Mouse (Mus musculus) T-helper 2 cell (primary cell): ENCODE data around the gene Esd.

Source experiments
- in situ Hi-C: fragments of 300-600 bp; cut with MboI, MseI; formaldehyde crosslinking; loops from one replicate; pipeline ENCODE4 v1.15.1; 2025; ENCODE audit warnings: high pct_unique_total_duplicates

Gene Esd

DNA sequence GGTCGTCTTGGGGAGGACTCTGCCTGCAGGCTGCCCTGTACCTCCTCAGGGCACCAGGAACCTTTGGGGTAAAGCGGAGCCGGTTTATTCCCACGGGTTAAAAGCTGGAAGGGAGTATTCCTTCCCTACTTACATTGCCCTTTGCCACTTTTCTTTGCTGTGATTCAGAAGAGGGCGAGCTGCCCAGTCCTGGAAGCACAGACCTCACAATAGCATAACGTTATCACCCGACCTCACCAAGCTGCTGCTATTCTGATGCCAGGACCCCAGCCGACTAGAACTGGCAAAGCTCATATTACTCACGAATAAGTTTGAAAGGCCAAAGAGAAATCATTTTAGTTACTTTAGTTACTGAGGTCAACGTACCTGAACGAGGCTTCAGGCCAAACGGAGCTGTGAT is 62.8 kb downstream of the Esd start:
- in situ Hi-C loops = no loop called here

DNA sequence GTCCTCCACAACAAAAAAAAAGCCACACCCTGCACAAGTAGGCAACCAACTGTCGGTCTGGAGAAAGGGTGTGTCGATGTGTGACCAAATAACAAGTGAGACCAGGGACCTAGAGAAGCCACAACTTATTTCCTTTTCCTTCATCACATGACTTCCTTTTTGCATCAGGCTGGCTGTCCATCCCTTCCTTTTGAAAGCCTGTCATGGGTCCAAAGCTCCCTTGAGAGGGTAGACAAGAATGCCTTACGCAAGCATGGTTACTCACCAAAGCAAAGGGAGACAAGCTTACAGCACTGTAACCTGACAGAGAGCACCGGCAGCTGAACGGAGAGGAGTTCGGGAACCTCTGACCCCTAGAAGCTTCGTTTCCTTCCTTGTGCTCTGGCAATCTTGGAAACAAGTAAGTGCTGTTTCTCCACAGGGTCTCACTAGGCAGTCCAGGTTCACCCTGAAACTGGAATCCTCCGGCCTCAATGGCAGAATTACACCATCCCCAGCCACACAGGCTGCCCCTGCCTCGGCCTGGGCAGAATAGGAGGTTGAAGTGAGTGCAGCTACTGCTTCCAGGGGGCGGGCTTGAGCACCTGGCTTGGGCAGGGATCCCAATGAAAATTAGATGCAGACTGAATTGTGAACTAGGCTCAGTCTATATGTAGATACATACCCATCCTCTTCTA is 65.4 kb downstream of the Esd start:
- in situ Hi-C loops = no loop called here

DNA sequence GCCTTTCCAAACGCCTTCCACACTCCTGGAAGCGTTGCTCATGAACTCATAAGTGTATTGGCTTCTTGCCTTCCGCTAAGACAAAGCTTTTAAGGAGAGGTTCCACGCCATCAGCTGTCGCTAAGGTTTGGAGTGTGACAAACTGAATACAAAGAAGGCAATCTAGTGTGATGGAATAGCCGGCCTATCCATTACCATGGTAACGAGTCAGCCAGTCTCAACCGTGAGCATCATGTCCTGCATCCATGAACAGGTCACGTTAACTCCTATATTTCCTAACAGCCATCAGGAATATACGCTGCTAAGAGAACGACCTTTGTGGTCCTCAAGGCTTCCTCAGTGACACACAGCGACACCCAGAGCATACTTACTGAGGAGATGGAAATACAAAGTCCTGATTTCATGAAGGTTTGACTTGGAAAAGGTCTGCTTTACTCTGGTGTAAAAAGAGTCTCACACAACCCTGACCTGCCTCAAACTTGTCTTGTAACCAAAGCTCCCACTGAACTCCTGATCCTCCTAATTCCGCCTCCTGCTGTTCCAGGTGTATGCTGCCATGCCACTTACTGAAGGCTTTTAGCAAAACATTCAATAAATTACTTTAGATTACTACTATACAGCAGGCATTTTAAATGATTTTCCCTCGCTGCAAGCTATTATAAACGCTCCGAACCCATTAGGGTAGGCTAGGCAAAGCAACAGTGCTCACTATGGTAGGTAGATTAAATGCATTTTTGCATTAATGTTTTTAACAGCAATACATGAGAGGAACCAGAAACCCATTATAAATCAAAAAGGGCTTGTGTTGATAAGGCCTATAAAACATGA is 66.2 kb downstream of the Esd start:
- in situ Hi-C loops = no loop called here
